Mouse (Mus musculus) stomach, embryonic 16.5 days (tissue): ENCODE results near the gene Bend5. TPM values are rescaled to one million over a fixed set of nuclear protein-coding genes. Genes with fewer than 3 reads are reported as not detected.

Experiments used
- ATAC-seq: fragments of 200-750 bp; cut with Nextera tagmentation; 2 replicates; pipeline ENCODE4 v1.8.0; 2017; ENCODE audit warnings: moderate number of reproducible peaks, moderate TSS enrichment; ENCODE audit not compliant: insufficient read depth, low FRiP score
- H3K27ac ChIP-seq: fragments of 300-500 bp; sonication (generic); 2 replicates; pipeline ENCODE4 v1.5.1; 2014; ENCODE audit warnings: low read length
- H3K27me3 ChIP-seq: fragments of 300-500 bp; sonication (generic); 2 replicates; pipeline ENCODE4 v1.6.1; 2014; ENCODE audit warnings: low read length, control low read depth, mixed read lengths; ENCODE audit not compliant: control insufficient read depth, insufficient read depth
- H3K36me3 ChIP-seq: fragments of 300-500 bp; sonication (generic); 2 replicates; pipeline ENCODE4 v1.6.1; 2014; ENCODE audit warnings: low read length; ENCODE audit not compliant: control insufficient read depth, insufficient read depth
- H3K4me1 ChIP-seq: fragments of 300-500 bp; sonication (generic); 2 replicates; pipeline ENCODE4 v1.6.1; 2014; ENCODE audit warnings: low read length, control low read depth, mixed read lengths; ENCODE audit not compliant: control insufficient read depth, insufficient read depth
- H3K4me2 ChIP-seq: fragments of 300-500 bp; sonication (generic); 2 replicates; pipeline ENCODE4 v1.6.1; 2014; ENCODE audit warnings: low read depth, low read length, mixed read lengths
- H3K4me3 ChIP-seq: fragments of 300-500 bp; sonication (generic); replicated peaks from 2 replicates; pipeline ENCODE4 v1.5.1; 2014; ENCODE audit warnings: mild to moderate bottlenecking, low read length
- H3K9ac ChIP-seq: fragments of 300-500 bp; sonication (generic); 2 replicates; pipeline ENCODE4 v1.6.1; 2014; ENCODE audit warnings: low read length
- H3K9me3 ChIP-seq: fragments of 300-500 bp; sonication (generic); replicated peaks from 2 replicates; pipeline ENCODE4 v1.6.1; 2016; ENCODE audit warnings: low read length, control low read depth; ENCODE audit not compliant: control insufficient read depth
- WGBS: fragments of 180-500 bp; shearing (Covaris S2); extraction: QIAGEN DNeasy Blood & Tissue Kit; methylation state at CpG from one replicate; pipeline ENCODE4 v1.1.7; 2014; 5-methylcytosine and 5-hydroxymethylcytosine counted together
- polyA plus RNA-seq: library from polyadenylated mRNA; unstranded; fragments of >200 nt; fragmentation: Nextera tagmentation; extraction: Ambion mirVana; gene quantifications from 2 replicates; pipeline ENCODE4 v1.2.1, GENCODE M21; 2015

The Bend5 gene
- polyA plus RNA-seq: 25.0 and 29.3 TPM in 2 replicates

DNA sequence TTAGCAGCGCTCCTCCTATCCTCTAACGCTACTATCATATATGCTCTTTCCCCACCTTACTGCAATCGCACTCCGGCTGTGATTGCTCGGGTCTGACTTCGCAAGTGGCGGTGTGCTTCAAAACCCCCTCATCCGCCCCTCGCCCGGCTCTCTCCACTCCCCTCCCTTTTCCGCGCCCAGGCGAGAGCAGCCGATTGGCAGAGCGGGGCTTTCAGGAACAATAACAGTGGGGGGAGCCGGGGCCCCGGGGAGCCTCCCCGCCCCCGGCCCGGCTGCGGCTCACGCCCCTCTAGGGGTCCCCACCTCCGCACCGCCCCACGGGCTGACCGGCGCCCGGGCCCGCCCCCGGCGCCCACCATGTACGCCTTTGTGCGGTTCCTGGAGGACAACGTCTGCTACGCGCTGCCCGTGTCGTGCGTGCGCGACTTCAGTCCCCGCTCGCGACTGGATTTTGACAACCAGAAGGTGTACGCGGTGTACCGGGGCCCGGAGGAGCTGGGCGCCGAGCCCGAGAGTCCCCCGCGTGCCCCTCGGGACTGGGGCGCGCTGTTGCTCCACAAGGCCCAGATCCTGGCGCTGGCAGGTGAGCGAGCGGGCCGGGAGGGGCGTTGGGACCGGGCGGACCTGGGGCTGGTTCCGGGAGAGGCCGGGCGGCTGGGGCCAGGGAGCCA lies at the start of gene Bend5:
TSS of gene Bend5 (plus strand) at position 189 of the 671 bp plus-strand sequence.
- peak; percentile 96 for ATAC-seq
- H3K27ac ChIP-seq: peak within 1 kb of the TSS; percentile 87
- H3K27me3 ChIP-seq: no peaks in the 10 kb centered on the region
- H3K9me3 ChIP-seq: no peaks in the 10 kb centered on the region
- H3K36me3 ChIP-seq: no peaks in the 10 kb centered on the region; the same call in 1 of the 2 replicates
- peak within 1 kb of the TSS; percentile 96 for H3K9ac ChIP-seq
- H3K4me3 ChIP-seq: peak within 1 kb of the TSS; percentile 92
- H3K4me2 ChIP-seq: peak within 1 kb of the TSS; percentile 82
- H3K4me1 ChIP-seq: peaks cover 14% of the 10 kb centered on the region
- under 1% methylated on average over 66 of the region's 66 CpGs for WGBS

DNA sequence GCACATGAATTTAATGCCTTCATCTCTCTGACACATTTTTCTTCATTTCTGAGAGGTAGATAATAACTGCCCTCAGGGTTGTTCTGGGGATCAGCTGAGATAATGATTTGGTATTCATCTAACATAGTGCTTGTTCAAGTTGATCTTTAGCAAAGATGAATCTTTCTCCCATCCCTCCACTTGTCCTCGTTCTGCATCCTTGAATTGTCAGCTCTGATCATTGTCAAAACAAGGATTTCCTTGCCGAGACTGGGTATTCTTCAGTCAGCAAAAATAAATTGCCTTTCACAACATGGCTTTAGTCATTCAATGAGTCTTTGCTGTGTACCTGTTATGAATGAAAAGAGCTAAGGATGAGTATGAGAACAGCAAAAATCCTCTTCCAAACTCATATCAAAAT lies 47.0 kb upstream of the Bend5 start:
- Histone ChIP-seq H3K4me3 (no peak overlapping the region), H3K27ac (no peak overlapping the region), H3K27me3 (no peaks in the 10 kb centered on the region), H3K4me1 (no peaks in the 10 kb centered on the region), H3K4me2 (no peak overlapping the region), H3K36me3 (no peaks in the 10 kb centered on the region), H3K9me3 (no peaks in the 10 kb centered on the region), H3K9ac (no peak overlapping the region)
- WGBS: 71% methylated on average over 2 of the region's 2 CpGs
- no peak for ATAC-seq

- ATAC-seq: no peak
- Histone ChIP-seq H3K9ac (no peak overlapping the region), H3K9me3 (no peaks in the 10 kb centered on the region), H3K4me3 (no peak overlapping the region), H3K27me3 (no peaks in the 10 kb centered on the region), H3K36me3 (no peaks in the 10 kb centered on the region), H3K4me1 (no peaks in the 10 kb centered on the region), H3K4me2 (no peak overlapping the region), H3K27ac (no peak overlapping the region)
Observed at GRCm38 (mm10) chr4:111377159-111377558, 37.6 kb upstream of the Bend5 start.

- Histone ChIP-seq H3K4me1 (no peaks in the 10 kb centered on the region), H3K9me3 (no peaks in the 10 kb centered on the region), H3K9ac (no peak overlapping the region), H3K4me3 (no peak overlapping the region), H3K4me2 (no peak overlapping the region), H3K27me3 (no peaks in the 10 kb centered on the region), H3K27ac (no peak overlapping the region), H3K36me3 (no peaks in the 10 kb centered on the region)
- ATAC-seq: no peak
- 88% methylated on average over 3 of the region's 3 CpGs for WGBS
Observed at GRCm38 (mm10) chr4:111378071-111378470, 36.7 kb upstream of the Bend5 start.

GRCm38 (mm10) chr4:111383101-111383500 lies 31.7 kb upstream of the Bend5 start:
- Histone ChIP-seq H3K36me3 (no peaks in the 10 kb centered on the region), H3K9me3 (no peaks in the 10 kb centered on the region), H3K4me1 (no peaks in the 10 kb centered on the region), H3K4me3 (no peak overlapping the region), H3K27ac (no peak overlapping the region), H3K27me3 (no peaks in the 10 kb centered on the region), H3K9ac (no peak overlapping the region), H3K4me2 (no peak overlapping the region)
- ATAC-seq: no peak
- WGBS: 70% methylated on average over 2 of the region's 2 CpGs

GRCm38 (mm10) chr4:111390736-111391135 lies 24.1 kb upstream of the Bend5 start:
- H3K9me3 ChIP-seq: no peaks in the 10 kb centered on the region
- H3K27ac ChIP-seq: no peak overlapping the region
- no peak overlapping the region for H3K4me2 ChIP-seq
- no peak overlapping the region for H3K4me3 ChIP-seq
- ATAC-seq: no peak
- no peaks in the 10 kb centered on the region for H3K27me3 ChIP-seq
- no peak overlapping the region for H3K9ac ChIP-seq
- no peaks in the 10 kb centered on the region for H3K36me3 ChIP-seq
- no peaks in the 10 kb centered on the region for H3K4me1 ChIP-seq

DNA sequence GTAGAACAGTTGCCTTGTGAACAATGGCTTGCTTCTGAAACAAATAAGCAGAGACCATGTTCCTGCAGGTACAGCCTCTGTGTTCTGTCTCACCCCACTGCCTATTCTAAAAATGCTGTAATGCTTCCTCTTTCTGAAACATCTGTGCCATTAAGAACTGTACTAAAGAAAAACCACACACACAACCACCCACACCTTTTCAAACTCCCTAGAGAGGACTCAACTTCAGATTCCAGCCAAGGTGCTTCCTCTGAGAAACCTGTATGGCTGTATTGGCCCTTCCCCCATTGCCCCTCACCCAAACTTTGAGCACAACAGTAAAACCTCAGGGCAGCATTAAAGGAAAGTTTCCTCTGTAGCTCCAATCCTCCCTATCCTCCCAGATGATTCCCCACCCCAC lies 15.0 kb upstream of the Bend5 start:
- no peak overlapping the region for H3K9ac ChIP-seq
- H3K4me2 ChIP-seq: no peak overlapping the region
- no peaks in the 10 kb centered on the region for H3K9me3 ChIP-seq
- H3K4me3 ChIP-seq: no peak overlapping the region
- H3K27me3 ChIP-seq: no peaks in the 10 kb centered on the region
- no peak overlapping the region for H3K27ac ChIP-seq
- ATAC-seq: no peak
- no peaks in the 10 kb centered on the region for H3K4me1 ChIP-seq
- no peaks in the 10 kb centered on the region for H3K36me3 ChIP-seq

GRCm38 (mm10) chr4:111400676-111401075 lies 14.1 kb upstream of the Bend5 start:
- no peak overlapping the region for H3K4me2 ChIP-seq
- H3K9me3 ChIP-seq: no peaks in the 10 kb centered on the region
- no peak overlapping the region for H3K9ac ChIP-seq
- WGBS: 27% methylated on average over 2 of the region's 2 CpGs
- no peaks in the 10 kb centered on the region for H3K4me1 ChIP-seq
- no peaks in the 10 kb centered on the region for H3K27me3 ChIP-seq
- no peak for ATAC-seq
- H3K27ac ChIP-seq: no peak overlapping the region
- no peaks in the 10 kb centered on the region for H3K36me3 ChIP-seq
- no peak overlapping the region for H3K4me3 ChIP-seq

GRCm38 (mm10) chr4:111403243-111403642 lies 11.6 kb upstream of the Bend5 start:
- peak; percentile 62 for ATAC-seq
- H3K27me3 ChIP-seq: no peaks in the 10 kb centered on the region
- H3K4me1 ChIP-seq: no peaks in the 10 kb centered on the region
- H3K36me3 ChIP-seq: no peaks in the 10 kb centered on the region
- H3K4me2 ChIP-seq: no peak overlapping the region
- H3K27ac ChIP-seq: peak overlapping the region; percentile 27; the same call in 1 of the 2 replicates
- H3K4me3 ChIP-seq: no peak overlapping the region
- WGBS: 36% methylated on average over 1 of the region's 1 CpGs
- no peak overlapping the region for H3K9ac ChIP-seq
- H3K9me3 ChIP-seq: no peaks in the 10 kb centered on the region
